Mouse (Mus musculus) liver, embryonic 15.5 days (tissue): ENCODE data around the gene Nhs. TPM values are rescaled to one million over a fixed set of nuclear protein-coding genes. Genes with fewer than 3 reads are reported as not detected.

Source experiments
- ATAC-seq: fragments of 200-750 bp; cut with Nextera tagmentation; 2 replicates; pipeline ENCODE4 v1.8.0; 2017; ENCODE audit warnings: moderate number of reproducible peaks, mild to moderate bottlenecking, moderate library complexity; ENCODE audit not compliant: insufficient read depth
- H3K27ac ChIP-seq: fragments of 300-500 bp; sonication (generic); replicated peaks from 2 replicates; pipeline ENCODE4 v1.5.1; 2015; ENCODE audit warnings: mild to moderate bottlenecking, inconsistent platforms
- H3K27me3 ChIP-seq: fragments of 300-500 bp; sonication (generic); 2 replicates; pipeline ENCODE4 v1.6.1; 2015; ENCODE audit warnings: mild to moderate bottlenecking, inconsistent platforms
- H3K36me3 ChIP-seq: fragments of 300-500 bp; sonication (generic); replicated peaks from 2 replicates; pipeline ENCODE4 v1.6.1; 2015; ENCODE audit warnings: moderate library complexity, mild to moderate bottlenecking, inconsistent platforms
- H3K4me1 ChIP-seq: fragments of 300-500 bp; sonication (generic); replicated peaks from 2 replicates; pipeline ENCODE4 v1.6.1; 2015; ENCODE audit warnings: inconsistent platforms
- H3K4me2 ChIP-seq: fragments of 300-500 bp; sonication (generic); 2 replicates; pipeline ENCODE4 v1.6.1; 2015; ENCODE audit warnings: moderate library complexity, mild to moderate bottlenecking, inconsistent platforms
- H3K4me3 ChIP-seq: fragments of 300-500 bp; sonication (generic); replicated peaks from 2 replicates; pipeline ENCODE4 v1.5.1; 2015; ENCODE audit warnings: mild to moderate bottlenecking, inconsistent platforms
- H3K9ac ChIP-seq: fragments of 300-500 bp; sonication (generic); 2 replicates; pipeline ENCODE4 v1.6.1; 2015; ENCODE audit warnings: moderate library complexity, mild to moderate bottlenecking, inconsistent platforms
- H3K9me3 ChIP-seq: fragments of 300-500 bp; sonication (generic); replicated peaks from 2 replicates; pipeline ENCODE4 v1.6.1; 2016; ENCODE audit warnings: inconsistent platforms
- WGBS: fragments of 180-500 bp; shearing (Covaris S2); methylation state at CpG from one replicate; pipeline ENCODE4 v1.1.7; 2015; ENCODE audit warnings: mixed read lengths; ENCODE audit not compliant: insufficient replicate concordance; 5-methylcytosine and 5-hydroxymethylcytosine counted together
- polyA plus RNA-seq: library from polyadenylated mRNA; unstranded; fragments of >200 nt; fragmentation: Nextera tagmentation; extraction: Ambion mirVana; gene quantifications from 2 replicates; pipeline ENCODE4 v1.2.1, GENCODE M21; 2015

The Nhs gene
- polyA plus RNA-seq, 1 experiment from 2014 or later, result 0.05 TPM

DNA sequence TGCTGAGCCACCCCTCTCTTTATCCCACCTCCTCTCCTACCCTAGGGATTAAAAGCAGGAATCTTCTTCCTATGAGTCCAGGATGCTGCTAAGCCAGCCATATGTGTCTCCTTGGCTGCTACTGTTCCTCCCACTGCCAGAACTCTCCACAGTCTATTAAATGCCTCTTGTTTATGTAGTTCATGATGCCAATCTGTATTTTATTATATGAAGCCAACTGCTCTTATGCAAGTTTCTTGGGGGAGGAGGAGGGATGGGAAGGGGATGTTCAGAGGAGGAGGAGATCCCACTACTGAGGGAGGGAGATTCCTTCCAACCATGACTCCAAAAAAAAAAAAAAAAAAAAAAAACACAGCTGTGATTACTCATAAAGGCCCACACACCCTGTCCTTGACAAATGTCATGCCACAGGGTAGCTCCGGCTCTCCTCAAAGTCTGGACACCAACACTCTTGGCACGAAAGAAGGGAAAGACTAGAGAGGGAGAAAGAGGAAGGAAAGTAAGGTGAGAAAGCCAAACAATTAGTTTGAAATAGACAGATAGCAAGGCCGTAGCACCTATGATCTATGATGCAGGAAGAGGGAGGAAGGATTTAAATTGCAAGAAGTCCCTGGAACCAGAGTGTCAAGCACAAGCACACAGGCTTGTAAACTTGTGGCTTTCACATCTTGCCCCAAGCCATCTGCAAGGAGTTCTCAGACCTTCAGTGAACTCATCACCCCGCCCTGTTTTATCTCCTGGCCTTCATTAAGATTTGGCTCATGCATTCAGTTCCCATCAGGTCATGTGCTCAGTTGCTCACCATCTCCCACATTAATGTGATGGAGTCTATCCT lies 74.3 kb downstream of the Nhs start:
- H3K4me3 ChIP-seq, result no peak overlapping the region
- no peak for ATAC-seq
- 63% methylated on average over 4 of the region's 4 CpGs for WGBS

DNA sequence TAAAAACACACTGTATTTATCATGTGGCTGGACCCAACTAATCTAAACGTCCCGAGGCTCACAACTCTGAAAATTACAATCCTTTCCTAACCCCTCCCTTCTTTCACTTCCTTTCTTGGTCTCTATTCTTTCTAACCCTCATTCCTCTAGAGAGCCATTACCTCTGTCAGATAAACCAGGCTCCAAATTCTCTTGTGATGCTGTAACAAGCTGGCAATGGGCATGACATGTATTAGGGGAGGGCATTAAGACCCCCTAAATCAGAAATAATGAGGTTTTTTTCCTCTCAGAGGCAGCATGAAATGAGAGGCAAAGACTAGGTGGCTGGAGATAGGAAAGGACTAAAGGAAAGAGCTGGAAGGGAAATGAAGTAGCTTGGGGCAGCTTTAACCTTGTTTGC lies 96.4 kb downstream of the Nhs start:
- Histone ChIP-seq H3K27me3 (peaks cover 7% of the 10 kb centered on the region; the same call in 1 of the 2 replicates), H3K9me3 (no peaks in the 10 kb centered on the region), H3K4me2 (no peak overlapping the region), H3K4me3 (no peak overlapping the region), H3K9ac (no peak overlapping the region), H3K36me3 (no peaks in the 10 kb centered on the region), H3K4me1 (no peaks in the 10 kb centered on the region), H3K27ac (no peak overlapping the region)
- ATAC-seq, result no peak
- WGBS, result 36% methylated on average over 2 of the region's 2 CpGs

More for the DNA sequence above, 74.3 kb downstream of the Nhs start:
- H3K9ac ChIP-seq, result no peak overlapping the region
- no peaks in the 10 kb centered on the region; the same call in 1 of the 2 replicates for H3K27me3 ChIP-seq
- H3K4me1 ChIP-seq, result no peaks in the 10 kb centered on the region
- H3K9me3 ChIP-seq, result no peaks in the 10 kb centered on the region
- no peaks in the 10 kb centered on the region for H3K36me3 ChIP-seq
- H3K27ac ChIP-seq, result no peak overlapping the region
- H3K4me2 ChIP-seq, result no peak overlapping the region

DNA sequence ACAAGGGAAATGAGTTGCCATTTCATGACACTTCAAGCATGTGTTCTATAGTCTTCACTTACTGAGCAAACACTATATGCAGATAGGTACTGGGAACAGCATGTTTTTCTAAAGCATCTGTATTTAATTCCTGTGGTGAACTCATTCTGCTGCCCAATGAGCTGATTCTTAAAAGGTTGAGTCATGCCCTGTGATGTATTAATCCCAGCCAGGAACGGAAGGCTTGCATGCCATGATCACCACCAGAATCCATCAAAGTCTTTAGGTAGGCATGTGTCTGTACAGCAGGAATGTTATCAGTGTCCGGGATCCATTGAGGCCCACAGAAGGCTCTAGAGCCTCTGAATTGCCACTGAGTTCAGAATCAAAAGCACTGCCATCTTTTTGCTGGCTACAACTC lies 103.9 kb downstream of the Nhs start:
- H3K27me3 ChIP-seq, result peaks cover 9% of the 10 kb centered on the region
- no peak overlapping the region for H3K4me2 ChIP-seq
- no peaks in the 10 kb centered on the region for H3K4me1 ChIP-seq
- ATAC-seq, result no peak
- no peaks in the 10 kb centered on the region for H3K36me3 ChIP-seq
- 60% methylated on average over 2 of the region's 2 CpGs for WGBS
- no peaks in the 10 kb centered on the region for H3K9me3 ChIP-seq
- H3K27ac ChIP-seq, result no peak overlapping the region
- H3K9ac ChIP-seq, result no peak overlapping the region
- H3K4me3 ChIP-seq, result no peak overlapping the region

DNA sequence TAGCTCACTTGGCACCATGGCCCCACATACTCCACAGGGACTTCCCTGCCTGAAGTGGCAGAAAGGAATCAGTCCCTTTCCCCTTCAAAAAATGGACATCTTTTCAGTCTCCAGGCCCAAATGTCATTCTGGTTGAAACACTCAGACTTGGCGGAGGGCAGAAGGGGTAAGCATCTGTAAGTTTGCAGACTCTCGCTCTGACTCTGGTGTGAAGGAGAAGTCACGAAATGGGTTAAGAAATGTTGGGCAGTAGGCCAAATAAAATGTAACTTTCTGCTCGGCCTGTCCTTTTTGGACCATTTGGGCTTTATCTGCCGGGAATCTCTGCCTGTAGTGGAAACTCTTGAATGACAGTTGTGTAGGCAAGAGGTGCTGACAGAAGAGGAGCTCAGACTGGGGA lies 106.0 kb downstream of the Nhs start:
- no peaks in the 10 kb centered on the region for H3K36me3 ChIP-seq
- 59% methylated on average over 5 of the region's 5 CpGs for whole genome bisulfite sequencing
- no peaks in the 10 kb centered on the region for H3K9me3 ChIP-seq

DNA sequence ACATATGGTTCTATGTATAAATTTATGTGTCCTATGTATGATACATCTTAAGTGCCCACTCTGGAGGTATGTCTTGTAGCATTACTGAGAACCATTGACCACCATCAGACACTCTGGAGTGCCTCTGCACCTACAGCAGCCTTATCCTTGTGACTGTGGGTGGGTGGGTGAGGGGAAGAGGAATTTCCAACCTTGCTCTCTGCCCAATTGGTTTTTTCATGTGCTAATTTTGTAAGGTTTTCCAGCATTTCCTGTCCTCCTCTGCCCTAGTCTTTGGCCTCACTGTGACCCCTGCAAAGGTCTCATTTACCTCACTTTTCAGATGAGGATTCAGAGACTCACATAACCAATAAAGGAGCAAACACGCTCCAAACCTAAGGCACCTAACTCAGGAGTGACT lies 107.0 kb downstream of the Nhs start:
- no peak for ATAC-seq
- Histone ChIP-seq H3K36me3 (no peaks in the 10 kb centered on the region), H3K4me1 (no peaks in the 10 kb centered on the region), H3K27me3 (peaks cover 14% of the 10 kb centered on the region), H3K9ac (no peak overlapping the region), H3K4me2 (no peak overlapping the region), H3K9me3 (no peaks in the 10 kb centered on the region), H3K27ac (no peak overlapping the region), H3K4me3 (no peak overlapping the region)
- WGBS, result 60% methylated on average over 1 of the region's 1 CpGs

More for the DNA sequence above, 106.0 kb downstream of the Nhs start:
- H3K27me3 ChIP-seq, result peaks cover 16% of the 10 kb centered on the region
- ATAC-seq, result no peak
- H3K4me3 ChIP-seq, result no peak overlapping the region
- no peak overlapping the region for H3K9ac ChIP-seq
- H3K27ac ChIP-seq, result no peak overlapping the region
- H3K4me2 ChIP-seq, result no peak overlapping the region
- no peaks in the 10 kb centered on the region for H3K4me1 ChIP-seq

DNA sequence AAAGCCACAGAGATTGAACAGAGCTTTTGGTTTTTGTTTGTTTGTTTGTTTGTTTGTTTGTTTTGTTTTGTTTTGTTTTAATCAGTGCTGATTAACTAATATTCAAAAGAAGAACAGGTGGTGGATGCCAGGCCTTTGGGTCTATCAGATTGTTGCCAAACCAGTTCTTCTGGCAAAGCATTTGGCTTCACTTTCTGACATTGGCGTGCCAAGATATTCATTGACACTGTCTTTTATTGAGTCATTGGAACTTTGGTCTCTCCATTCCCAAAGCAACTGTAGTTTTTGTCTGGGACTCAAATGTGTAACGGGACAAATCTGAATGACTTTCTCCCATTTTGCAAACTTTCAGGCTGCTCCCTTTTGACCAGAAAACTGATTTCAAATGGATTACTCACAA lies 109.9 kb downstream of the Nhs start:
- Histone ChIP-seq H3K9me3 (no peaks in the 10 kb centered on the region), H3K36me3 (no peaks in the 10 kb centered on the region), H3K4me3 (no peak overlapping the region), H3K4me1 (no peaks in the 10 kb centered on the region), H3K9ac (no peak overlapping the region), H3K4me2 (no peak overlapping the region), H3K27ac (no peak overlapping the region), H3K27me3 (peaks cover 14% of the 10 kb centered on the region; the same call in 1 of the 2 replicates)
- no peak for ATAC-seq
- 70% methylated on average over 2 of the region's 2 CpGs for WGBS

DNA sequence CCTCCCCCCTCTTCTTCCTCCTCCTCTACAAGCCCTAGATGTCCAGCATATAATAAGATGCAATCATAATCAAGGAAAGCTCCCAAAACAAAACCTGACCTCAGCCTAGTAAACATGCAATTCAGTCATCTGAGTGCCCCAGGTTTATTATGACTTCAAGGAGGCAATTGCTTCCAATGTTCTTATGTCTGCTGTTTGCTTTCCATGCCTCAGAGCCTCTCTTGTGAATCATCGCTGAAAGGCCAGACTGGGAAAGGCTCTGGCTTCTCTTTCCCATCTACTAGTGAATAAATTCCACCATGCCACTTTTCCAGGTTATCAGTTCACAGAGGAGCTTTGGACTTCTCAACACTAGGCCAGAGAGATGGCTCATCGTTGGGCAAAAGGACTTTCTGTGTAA lies 114.0 kb downstream of the Nhs start:
- Histone ChIP-seq H3K4me1 (no peaks in the 10 kb centered on the region), H3K9me3 (no peaks in the 10 kb centered on the region), H3K9ac (no peak overlapping the region), H3K27me3 (peaks cover 10% of the 10 kb centered on the region; the same call in 1 of the 2 replicates), H3K4me2 (no peak overlapping the region), H3K27ac (no peak overlapping the region), H3K36me3 (no peaks in the 10 kb centered on the region), H3K4me3 (no peak overlapping the region)
- no peak for ATAC-seq
- WGBS, result 76% methylated on average over 2 of the region's 2 CpGs

DNA sequence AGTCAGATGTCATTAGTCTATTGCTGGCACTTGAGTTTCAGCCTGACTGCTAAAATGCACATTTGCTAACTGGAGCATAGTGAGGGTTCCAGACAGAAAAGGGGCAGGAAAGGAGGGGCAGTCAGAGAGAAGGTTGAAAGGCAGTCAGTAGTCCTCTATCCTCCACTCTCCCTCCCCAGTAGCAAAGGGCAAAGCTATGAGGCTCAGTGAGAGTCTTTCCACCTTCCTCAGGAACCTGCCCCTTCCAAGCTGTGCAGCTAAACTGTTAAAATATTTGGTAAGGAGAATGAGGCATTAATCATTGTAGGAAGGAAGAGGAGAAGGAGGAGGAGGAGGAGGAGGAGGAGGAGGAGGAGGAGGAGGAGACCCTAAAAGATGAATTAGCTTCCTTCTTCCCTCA lies 115.4 kb downstream of the Nhs start:
- Histone ChIP-seq H3K27me3 (peaks cover 2% of the 10 kb centered on the region; the same call in 1 of the 2 replicates), H3K27ac (no peak overlapping the region), H3K9ac (no peak overlapping the region), H3K4me2 (no peak overlapping the region), H3K9me3 (no peaks in the 10 kb centered on the region), H3K4me1 (no peaks in the 10 kb centered on the region), H3K4me3 (no peak overlapping the region), H3K36me3 (no peaks in the 10 kb centered on the region)
- no peak for ATAC-seq

DNA sequence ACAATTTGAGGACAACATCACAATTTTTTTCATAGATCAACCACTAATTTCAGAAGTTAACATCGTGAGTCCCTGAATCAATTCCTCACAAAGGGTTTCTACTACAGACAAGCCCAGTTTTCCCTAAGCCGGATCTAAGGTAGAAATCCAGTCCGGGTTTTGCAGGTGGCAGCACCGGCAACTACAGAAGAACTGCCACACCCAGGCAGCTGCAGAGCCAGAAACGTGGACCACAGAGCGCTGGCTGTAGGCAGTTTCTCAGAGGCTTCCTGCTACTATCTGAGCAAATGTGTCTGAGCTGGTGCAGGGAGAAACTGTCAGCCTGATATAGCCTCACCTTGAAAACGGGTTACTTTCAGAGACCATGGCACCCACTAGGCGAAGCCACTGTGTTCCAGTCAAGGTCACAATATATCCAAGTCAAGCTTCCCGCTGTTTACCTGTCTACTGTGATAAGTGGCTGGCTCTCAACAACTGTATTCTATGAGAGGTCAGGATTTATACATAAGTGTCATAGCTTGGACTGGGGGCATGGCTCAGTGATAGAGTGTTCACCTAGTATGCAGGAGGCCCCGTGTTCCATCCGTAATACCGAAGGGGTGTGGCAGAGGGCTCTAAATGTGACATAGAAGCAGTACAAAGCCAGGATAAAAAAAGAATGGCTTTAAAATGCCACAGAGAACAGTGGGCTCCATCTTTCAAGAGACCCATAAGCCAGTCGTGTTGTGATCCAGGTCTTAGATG lies 134.1 kb downstream of the Nhs start:
- Histone ChIP-seq H3K27ac (no peak overlapping the region), H3K9ac (no peak overlapping the region), H3K36me3 (no peaks in the 10 kb centered on the region), H3K4me3 (no peak overlapping the region), H3K27me3 (0 out of 2 replicates have a peak, but pooled peaks cover 8% of the 10 kb centered on the region), H3K9me3 (no peaks in the 10 kb centered on the region), H3K4me1 (0 out of 2 replicates have a peak, but pooled peaks cover 3% of the 10 kb centered on the region), H3K4me2 (no peak overlapping the region)
- no peak for ATAC-seq
- 30% methylated on average over 13 of the region's 13 CpGs for WGBS

DNA sequence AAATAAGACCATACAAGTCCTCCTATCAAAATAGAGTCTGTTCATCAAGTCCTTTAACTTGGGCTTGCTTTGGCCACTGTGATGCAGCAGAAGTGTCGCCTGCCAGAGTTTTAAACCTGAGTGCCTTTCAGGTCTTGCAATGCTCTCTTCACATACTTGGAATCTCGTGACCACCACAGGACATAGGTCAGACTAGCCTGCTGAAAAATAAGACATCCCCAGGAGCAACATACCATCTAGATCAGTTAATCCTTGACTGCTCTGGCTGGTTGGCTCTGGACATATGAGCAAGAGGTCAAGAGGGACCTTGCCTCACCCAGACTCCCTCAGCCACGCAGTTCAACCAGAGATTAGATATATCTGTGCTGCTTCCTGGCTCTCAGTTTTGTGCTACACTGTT lies 137.8 kb downstream of the Nhs start:
- Histone ChIP-seq H3K4me1 (0 out of 2 replicates have a peak, but pooled peaks cover 3% of the 10 kb centered on the region), H3K9me3 (no peaks in the 10 kb centered on the region), H3K27ac (no peak overlapping the region), H3K4me2 (no peak overlapping the region), H3K27me3 (peaks cover 12% of the 10 kb centered on the region; the same call in 1 of the 2 replicates), H3K9ac (no peak overlapping the region), H3K36me3 (no peaks in the 10 kb centered on the region), H3K4me3 (no peak overlapping the region)
- ATAC-seq, result no peak
- WGBS, result 42% methylated on average over 3 of the region's 3 CpGs

DNA sequence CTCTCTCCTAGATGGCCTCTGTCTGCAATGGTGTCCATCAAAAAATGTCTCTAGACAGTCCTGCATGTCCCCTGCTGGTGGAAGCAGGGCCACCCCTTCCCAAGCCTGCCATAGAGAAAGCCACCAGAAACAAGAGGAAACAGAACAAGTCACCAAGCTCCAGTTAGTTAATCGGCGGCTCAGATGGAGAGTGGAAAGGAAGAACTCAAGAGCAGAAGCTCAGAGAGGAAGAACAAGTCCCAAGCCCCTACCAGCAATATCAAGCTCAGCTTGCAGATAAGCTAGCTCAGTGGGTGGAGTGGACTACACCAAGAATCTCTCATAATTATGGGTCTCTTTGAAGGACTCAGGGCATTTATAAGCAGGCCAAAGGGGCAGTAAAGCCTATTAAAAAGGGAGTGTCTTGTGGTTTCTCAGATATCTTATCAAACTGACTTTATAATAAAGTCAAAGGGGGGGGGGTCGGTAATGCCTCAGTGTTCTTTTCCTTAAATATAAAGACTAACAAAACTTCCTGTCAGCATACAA lies 139.4 kb downstream of the Nhs start:
- no peak for ATAC-seq

More for the DNA sequence above, 139.4 kb downstream of the Nhs start:
- 39% methylated on average over 3 of the region's 3 CpGs for WGBS
- Histone ChIP-seq H3K27ac (no peak overlapping the region), H3K4me3 (no peak overlapping the region), H3K27me3 (peaks cover 14% of the 10 kb centered on the region; the same call in 1 of the 2 replicates), H3K36me3 (no peaks in the 10 kb centered on the region), H3K9me3 (no peaks in the 10 kb centered on the region), H3K4me1 (no peaks in the 10 kb centered on the region), H3K4me2 (no peak overlapping the region), H3K9ac (no peak overlapping the region)
